Mouse (Mus musculus): ENCODE measurements around the gene Nav2.

Gene Nav2

DNA sequence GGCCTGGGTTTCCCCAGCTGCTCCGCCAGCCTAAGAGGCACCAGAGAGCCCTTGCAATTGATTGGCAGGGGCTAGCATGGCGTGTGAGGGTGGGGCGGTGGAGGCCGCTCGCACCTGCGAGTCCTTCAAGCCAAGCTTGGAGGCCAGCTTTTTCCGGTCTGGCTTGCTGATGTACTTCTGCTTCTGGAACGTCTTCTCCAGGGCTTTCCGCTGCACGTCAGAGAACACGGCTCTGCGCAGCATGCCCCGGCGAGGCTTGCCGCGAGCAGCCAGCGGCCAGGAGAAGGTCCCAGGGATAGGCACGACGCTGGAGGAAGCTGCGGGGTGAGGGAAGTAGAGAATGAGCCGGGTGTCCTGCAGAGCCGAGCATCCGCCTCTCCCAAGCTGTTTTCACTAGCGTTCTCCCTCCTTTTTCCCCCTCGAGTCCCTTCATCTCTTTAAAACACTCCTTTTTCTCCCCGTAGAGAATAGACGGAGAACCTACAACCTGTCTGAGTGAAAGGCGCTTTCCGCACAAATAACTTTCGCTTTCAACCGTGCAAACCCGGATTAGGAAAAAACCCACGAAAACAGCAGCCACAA is 725.0 kb downstream of the Nav2 start:
- no peak for DNase-seq (ENCODE audit: extremely low read depth, insufficient read length, low spot score)

DNA sequence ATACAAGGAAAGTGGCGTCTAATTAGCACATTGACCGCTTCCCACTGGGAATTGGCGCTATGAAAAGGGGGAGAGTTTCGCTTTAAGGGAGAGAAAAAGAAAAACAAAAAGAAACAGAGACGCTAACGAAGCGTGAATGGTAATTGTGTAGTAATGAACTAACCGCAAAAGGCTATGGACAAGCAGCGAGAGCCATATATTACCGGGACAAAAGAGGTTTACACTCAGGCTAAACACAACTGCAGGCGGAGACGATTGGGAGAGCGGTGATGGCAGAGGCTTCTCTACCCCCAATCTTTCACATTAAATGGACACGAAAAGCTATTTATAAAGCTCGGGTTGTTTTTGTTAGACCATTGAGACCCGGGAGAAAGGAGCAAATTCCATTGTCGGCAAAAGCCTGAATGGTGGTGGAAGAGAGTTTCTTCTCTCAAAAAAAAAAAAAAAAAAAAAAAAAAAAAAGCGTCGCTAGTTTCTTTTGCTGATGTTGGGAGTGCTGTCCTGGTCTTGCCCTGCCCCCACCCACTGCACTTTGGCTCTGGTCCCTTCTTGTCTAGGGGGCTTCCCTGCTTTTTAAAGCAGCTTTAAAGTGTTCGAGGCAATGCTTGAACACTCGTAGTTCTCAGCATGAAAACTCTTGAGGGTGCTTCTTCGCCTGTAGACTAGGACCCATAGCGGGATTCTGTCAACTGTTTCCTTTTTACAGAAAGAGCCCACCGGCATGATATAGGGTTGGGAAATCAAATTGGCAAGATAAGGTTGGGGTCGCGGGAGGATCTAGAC is 726.0 kb downstream of the Nav2 start:
- no peak for DNase-seq (ENCODE audit: extremely low read depth, insufficient read length, low spot score)

DNA sequence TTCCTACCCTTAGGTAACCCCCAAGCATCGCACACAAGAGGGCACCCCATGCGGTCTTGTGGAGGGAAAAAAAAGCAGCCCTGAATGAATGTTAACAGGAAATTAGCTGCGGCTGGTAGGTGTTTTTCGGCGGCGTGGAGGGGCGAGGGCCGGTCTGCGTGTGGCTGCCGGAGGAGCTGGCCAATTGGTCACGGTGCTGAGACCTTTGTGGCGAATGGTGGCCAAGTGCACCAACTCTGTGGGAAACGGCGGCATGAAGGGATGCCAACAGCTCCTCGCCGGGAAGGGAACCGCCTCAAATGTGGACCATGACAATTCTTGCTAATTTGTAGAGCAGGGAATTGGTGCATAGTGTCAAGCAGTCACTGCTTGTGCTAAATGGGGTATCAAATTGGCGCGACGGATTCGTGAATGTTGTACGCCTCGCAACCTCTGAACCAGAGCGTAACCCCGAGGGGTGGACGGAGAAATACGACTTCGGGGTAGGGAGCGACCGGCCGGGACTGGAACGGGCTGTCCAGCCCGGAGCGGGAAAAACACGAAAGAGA is 726.6 kb downstream of the Nav2 start:
- DNase-seq (ENCODE audit: extremely low read depth, insufficient read length, low spot score) = no peak

DNA sequence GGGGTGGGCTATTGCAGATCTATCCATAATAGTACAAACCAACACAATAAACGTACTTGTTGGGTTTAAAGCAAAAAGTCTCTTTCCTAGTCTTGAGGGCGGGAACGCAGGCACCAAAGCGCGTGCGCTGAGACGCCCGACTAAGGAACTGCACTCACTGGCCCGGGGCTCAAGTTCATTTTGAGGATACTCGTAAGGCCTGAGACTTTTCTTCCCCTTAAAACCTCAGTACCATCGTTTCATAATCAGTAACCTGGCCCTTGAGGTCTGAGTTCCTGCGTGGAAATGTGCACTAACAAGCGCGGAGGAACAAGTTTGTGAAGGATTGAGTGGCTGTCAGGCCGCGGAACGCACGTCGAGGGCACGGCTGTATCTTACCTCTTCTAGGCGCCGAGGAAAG is 727.5 kb downstream of the Nav2 start:
- no peak for DNase-seq (ENCODE audit: extremely low read depth, insufficient read length, low spot score)

DNA sequence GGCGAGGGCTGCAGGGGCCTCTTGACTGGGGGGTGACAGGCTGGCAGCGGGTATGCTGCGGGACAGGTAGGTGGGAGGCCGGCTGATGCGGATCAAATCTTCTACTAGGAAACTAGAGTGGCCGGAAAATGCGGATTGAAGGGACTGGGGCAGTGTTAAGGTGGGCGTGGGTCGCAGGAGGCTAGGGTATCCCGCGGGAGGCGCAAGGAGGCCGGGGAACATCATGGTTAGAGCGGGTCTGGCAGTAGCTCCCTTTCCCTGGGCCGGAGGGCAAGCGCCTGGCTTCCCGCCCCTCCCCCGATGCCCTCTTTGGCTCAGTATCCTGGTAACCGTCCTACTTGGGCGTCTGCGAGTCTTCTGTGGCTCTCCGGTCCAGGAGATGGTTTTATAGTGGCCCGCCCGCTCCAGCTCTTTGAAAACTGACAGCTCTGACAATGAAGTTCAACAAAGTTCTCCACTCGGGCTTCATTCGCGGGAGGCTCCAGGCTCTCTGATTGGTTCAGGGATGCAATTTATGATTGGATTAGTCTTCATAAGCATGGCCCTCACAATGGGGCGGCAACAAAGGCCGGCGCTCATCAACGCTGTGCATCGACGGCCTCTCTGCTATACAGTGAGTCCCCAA is 728.1 kb downstream of the Nav2 start, which contains the start of gene Dbx1:
TSS of gene Dbx1 (minus strand) at position 359 of the 625 bp plus-strand sequence.
- DNase-seq (ENCODE audit: extremely low read depth, insufficient read length, low spot score) = no peak

DNA sequence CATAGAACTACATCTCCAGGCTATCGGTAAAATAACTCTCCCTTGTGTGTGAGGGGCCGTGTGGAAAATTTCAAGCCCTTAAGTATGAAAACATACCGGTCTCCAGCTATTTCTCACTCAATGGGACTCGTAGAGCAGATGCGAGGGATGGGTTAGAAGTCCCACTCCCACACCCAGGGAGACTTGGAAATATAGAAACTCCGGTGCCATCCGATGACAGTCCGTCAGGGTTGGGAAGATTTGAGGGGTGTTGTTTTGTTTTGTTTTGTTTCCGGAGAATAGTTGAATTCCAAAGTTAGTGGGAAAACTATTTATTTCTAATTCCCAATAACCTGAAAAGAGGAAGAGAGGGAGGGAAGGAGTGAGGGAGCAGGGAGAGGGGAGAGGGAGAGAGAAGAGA is 728.8 kb downstream of the Nav2 start:
- DNase-seq (ENCODE audit: extremely low read depth, insufficient read length, low spot score) = no peak

DNA sequence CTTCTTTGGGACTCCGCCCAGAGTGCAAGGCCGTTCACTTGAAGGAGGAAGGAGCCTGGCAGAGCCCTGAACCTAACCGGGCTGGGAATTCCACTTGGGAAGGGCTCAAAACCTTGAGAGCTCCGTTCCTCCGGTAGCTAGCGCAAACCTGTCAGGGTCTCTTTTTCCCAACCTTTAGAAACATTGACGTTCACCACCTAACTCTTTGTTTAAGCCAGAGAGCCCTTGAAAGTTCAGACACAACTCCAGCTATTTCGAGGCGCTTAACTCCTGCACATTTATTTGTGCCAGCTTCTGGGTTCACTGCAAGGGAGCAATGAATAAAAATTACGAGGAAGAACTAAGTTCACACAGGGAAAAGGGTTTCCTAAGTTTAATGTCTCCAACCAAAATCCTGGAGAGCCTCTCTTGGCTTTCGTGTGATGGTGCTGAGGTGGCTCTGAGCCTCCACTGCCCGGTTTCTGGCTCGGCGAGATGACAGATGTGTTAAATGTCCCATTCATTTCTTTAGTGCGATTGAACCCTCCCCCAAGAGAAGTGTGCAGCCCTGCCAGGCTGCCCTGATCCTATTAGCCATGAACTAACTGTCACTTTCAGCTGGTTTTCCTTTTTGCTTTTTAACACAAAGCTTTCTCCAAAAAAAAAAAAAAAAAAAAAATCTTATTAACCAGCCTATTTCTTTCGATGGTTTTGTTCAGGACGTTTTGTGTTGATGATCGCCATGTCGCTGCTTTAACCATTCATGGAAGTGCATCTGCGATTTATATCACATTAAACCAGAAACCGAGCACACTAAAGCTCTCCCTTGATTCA is 729.5 kb downstream of the Nav2 start:
- no peak for DNase-seq (ENCODE audit: extremely low read depth, insufficient read length, low spot score)

DNA sequence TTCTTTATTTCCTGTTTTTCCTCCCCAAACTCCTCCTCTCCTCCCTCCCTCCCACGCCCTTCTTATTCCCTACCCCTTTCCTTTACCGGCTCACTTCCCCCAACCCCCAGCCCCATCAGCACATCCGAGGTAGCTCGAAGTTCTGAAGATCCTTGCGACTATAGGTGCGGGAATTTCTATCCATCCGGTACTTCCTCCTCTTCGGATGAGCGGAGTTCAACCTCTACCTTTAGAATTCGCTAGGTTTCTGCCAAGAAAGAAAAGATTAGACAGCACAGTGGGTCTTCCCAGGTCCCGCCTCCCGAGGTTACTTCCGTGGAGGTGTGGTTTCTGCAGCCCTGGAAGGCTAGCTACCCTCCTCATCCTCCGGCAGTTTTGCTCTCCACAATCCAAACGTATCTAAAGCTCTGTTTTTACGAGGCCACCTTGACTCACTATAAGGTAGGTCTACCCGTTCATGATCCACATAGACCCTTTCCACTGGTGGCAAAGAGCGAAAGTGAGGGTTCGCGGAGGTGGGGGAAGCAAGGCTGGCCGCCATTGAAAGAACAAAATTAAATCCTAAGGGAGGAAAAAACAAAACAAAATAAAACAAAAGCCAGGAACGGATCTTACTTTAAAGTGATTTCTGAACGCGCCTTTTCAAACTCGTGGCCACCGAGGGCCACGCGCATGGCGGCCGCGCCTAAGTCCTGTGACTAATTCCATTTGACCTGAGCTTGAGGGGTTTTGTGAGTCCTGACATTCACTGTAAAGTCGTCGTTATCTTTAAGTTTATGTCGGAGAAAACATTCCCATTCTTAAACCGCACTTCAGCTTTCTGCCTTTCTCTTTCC is 730.6 kb downstream of the Nav2 start:
- no peak for DNase-seq (ENCODE audit: extremely low read depth, insufficient read length, low spot score)

DNA sequence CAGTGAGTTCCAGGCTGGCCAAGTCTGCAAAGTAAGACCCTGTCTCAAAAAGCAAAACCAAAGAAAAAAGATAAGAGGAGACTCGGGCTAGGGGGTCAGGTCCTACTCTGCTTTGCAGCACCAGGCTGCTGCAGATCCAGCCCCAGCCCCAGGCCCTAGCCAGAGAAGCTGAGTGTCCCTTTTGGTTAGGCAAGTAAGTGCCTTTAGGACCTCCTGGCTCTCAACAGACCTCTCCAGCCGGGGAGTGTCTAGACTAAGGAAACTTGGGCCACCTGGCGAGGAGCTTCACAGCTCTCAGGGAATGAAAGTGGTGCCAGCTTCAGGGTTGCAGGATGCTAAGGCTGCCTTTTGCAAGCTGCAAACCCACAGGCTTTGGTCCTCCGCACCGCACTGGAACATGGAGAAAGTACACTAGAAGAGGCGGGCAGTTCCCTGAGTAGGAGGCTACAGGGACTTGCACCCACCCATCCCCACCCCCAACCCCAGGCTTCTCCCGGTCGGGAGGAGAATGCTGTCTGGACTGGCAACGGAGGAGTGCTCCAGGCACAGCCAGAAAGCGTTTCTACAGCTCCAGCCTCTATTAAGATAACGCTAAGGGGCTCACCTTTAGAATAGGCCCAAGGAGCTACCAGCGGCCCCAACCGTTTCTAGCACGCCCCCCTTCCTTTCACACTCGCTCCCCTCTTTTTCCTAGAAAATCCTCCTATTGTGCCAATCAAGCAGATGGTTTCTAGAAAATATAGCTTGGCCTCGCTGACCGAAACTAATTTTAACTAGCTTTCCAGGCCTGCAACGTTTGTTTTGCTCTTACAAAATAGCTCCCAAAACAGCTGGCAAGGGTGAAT is 731.6 kb downstream of the Nav2 start:
- no peak for DNase-seq (ENCODE audit: extremely low read depth, insufficient read length, low spot score)

DNA sequence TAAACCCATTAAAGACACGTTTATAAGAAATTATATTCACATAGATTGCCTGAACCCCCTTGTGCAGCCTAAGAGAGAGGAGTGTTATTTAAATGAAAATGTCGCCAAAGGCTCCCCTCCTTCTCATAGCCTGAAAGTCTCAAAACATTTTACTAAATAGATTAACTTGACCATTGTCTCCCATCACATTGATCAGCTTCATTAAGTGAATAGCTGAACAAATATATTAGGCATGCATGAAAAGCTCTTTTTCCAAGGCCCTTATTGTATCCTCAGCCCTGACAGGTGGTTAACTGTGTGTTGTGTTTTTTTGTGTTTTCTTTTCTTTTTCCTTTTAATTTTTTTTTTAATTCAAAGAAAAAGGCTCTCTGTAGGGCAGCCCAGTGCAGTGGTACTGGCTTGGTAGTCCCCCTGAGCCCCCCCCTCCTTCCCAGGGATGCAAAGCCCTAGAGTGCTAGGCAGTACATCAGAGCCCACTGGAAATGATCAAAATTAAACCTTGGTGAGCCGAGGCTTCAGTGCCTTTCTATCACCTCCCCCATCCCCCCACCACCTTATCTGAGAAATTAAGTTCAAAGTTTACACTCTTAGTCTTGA is 732.3 kb downstream of the Nav2 start:
- no peak for DNase-seq (ENCODE audit: extremely low read depth, insufficient read length, low spot score)
